Mouse (Mus musculus) spleen, adult 2 months (tissue): ENCODE results near the gene Chrna9.

ENCODE experiments used
- CTCF ChIP-seq: fragments of 200-500 bp; IDR thresholded peaks from 2 replicates; pipeline ENCODE4 v1.5.1; 2011; ENCODE audit warnings: mild to moderate bottlenecking, inconsistent platforms; ENCODE audit not compliant: insufficient read depth, insufficient read length, insufficient replicate concordance; ENCODE audit errors: extremely low read depth
- POLR2A ChIP-seq: fragments of 200-500 bp; IDR thresholded peaks from 2 replicates; pipeline ENCODE4 v1.6.1; 2011; ENCODE audit warnings: low read depth, low read length, inconsistent platforms

DNA sequence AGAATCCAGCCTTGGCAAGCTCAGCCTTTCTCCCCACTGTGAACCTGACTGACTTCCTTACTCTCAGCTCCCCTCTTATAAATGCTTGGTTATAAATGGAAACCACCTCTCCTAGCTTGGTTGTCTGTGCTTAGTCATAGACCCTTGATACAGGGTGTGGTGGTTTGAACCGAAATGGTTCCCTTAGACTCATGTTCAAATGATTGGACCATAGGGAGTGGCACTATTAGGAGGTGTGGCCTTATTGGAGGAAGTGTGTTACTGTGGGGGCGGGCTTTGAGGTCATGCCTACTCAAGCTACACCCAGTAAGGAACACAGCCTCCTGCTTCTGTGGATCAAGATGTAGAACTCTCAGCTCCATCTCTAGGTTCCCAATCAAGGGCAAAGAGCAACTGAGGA is 56.5 kb downstream of the Chrna9 start:
- no peak for TF ChIP-seq POLR2A
- no peak for TF ChIP-seq CTCF
